Mouse (Mus musculus): Measurements from ENCODE around the gene Hist1h2af.
"Not testable (repeated sequence)": the region's sequence is repeated elsewhere in the genome, so short reads cannot be mapped to it uniquely, and the experiment has no call there.

Hist1h2af gene

GRCm38 (mm10) chr13:23555839-23556416, 22.2 kb downstream of the Hist1h2af start:
- peak in 1 of 2 experiments; percentile 48 for DNase-seq (ENCODE audit: low spot score in 2 of 2)

- no peak for DNase-seq (ENCODE audit: low spot score in 2 of 2)
These were observed 23.2 kb downstream of the Hist1h2af start for GRCm38 (mm10) chr13:23556906-23557305.

DNA sequence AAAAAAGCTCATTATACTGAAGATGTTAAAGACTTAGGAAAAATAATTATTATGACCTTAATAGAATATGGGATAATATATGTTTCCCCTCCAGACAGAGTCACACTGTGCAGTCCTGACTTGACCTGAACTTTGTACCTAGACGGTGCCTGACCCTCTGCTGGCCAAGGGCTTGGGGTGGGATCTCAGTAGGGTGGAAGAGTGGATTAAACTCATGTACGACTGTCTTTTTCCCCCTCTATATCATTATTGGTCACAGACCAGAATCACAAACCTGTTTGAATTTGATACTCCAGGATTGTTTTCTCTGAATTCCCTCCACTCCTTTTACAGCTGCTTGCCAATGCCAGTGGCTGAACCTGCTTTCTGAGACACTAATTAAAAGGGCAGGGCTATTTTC, 27.0 kb downstream of the Hist1h2af start:
- DNase-seq (ENCODE audit: low spot score in 2 of 2) = not testable (repeated sequence)

GRCm38 (mm10) chr13:23561531-23561882, 27.8 kb downstream of the Hist1h2af start:
- DNase-seq (ENCODE audit: low spot score in 2 of 2) = not testable (repeated sequence)

GRCm38 (mm10) chr13:23561883-23562659, 28.4 kb downstream of the Hist1h2af start, which contains the start of gene Hist1h3e:
TSS of gene Hist1h3e (minus strand) at chr13:23562369.
- DNase-seq (ENCODE audit: low spot score in 2 of 2) = peak; percentile 92 to 94

DNA sequence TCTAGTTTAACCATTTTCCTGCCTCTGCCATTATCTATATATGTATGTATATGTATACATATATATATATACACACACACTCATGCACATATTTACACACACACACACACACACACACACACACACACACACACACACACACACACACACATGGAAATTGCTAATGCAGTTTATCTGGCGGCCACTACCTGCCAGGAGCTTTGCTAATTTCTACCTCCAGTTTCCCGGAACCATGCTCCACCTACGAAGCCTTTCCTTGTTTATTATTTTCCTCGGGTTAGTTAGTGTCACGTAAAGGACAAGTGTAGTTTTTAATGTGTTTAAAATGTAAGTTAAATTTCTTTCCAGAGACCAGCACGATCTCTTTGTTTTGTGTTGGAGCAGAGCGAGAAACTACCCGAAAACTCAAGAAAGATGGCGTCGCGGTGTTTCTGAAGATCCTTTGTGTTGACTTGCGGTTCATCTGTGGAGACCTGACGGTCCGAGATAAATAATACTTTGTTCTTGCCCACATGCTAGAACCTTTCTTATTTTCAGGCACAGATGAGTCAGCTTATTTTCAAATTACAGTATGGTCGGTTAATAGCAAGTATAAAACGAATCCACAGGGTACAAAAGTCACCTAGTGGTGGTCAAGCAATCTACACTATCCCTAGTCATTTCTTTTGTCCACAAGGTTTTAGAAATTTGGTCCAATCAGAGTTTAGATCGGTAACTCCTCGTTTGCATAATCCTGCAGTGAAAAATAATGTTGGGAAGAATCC, 29.2 kb downstream of the Hist1h2af start:
- DNase-seq (ENCODE audit: low spot score in 2 of 2) = no peak

DNA sequence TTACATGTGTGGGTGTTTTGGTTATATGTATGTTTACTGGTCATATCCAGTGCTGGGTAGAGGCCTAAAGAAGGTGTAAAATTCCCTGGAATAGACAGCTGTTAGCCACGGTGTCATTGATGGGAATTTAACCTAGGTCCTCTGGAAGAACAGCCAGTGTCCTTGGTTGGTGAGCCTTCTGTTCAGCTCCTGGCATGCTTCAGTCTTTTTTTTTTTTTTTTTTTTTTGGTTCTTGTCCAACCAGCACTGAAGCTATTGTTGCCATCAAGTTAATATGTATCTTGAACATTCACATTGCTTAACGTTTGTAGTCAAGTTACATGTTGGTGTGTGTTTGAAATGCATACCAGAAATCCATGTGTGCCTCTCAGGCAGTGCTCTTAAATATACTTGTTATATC, 30.8 kb downstream of the Hist1h2af start:
- no peak for DNase-seq (ENCODE audit: low spot score in 2 of 2)

DNA sequence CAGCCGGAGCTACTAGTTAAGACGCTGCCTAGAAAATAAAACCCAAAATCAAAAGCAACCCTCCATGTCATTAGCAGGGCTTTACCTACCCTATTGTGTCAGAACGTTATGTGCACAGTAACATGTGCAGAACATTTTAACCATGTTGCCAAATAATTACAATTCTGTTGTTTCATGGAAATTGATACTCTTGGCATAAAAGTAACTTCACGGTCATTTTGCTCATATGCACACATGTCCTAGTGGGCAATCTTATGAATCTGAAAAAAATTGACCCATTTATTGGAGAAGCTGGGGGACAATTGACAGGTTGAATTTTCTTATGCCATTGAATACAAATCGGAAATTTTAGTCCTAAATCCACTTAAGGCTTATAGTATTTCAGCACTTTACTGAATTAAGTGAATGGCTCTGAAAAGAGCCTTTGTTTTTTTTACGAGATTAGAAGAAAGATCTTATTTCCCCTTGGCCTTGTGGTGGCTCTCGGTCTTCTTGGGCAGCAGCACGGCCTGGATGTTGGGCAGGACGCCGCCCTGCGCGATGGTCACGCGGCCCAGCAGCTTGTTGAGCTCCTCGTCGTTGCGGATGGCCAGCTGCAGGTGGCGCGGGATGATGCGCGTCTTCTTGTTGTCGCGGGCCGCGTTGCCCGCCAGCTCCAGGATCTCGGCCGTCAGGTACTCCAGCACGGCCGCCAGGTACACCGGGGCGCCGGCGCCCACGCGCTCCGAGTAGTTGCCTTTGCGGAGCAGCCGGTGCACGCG, 36.7 kb downstream of the Hist1h2af start:
- not testable (repeated sequence) for DNase-seq (ENCODE audit: low spot score in 2 of 2)

GRCm38 (mm10) chr13:23571022-23571503, 37.4 kb downstream of the Hist1h2af start, which contains the start of the genes Hist1h2ae and Hist1h2bg:
TSS of gene Hist1h2ae (minus strand) at chr13:23571220.
TSS of gene Hist1h2bg (plus strand) at chr13:23571396.
- peak in 1 of 2 experiments; percentile 60 for DNase-seq (ENCODE audit: low spot score in 2 of 2)

- DNase-seq (ENCODE audit: low spot score in 2 of 2) = not testable (repeated sequence)
These were observed 38.0 kb downstream of the Hist1h2af start for GRCm38 (mm10) chr13:23571504-23572217.

GRCm38 (mm10) chr13:23572218-23573033, 38.7 kb downstream of the Hist1h2af start:
- DNase-seq (ENCODE audit: low spot score in 2 of 2) = no peak

DNA sequence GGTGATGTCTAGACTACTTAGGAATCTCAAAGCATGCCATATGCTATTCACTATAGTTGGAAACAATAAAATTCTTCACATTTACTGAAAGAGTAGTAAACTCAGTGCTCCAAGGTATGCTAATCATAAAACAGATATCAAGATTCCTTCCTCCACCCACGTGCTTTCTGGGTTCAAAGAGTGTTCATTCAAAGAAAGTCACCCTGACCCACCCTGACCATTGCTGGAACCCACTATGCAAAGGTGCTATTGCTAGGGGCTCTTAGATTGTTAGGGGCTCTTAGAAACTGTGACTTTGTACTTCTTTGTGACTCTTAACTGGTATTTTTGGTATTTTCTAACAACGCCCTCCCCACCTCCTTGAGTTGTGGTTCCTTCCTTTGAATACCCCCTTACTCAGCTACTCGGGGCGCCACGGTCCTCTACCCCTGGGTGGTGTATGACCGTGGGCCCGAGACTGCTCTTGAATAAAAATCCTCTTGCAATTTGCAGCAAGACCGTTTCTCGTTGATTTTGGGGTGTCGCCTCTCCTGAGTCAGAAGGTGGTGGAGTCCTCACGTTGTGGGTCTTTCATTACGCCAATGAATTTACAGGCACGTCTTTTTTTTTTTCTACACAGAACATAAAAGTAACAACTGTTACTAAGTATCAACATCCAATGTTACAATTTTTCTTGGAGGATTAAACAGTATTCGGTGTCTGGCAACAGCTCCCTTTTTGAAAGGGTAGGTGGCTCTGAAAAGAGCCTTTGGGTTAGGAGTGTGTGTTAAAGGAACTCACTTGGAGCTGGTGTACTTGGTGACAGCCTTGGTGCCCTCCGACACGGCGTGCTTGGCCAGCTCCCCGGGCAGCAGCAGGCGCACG, 39.6 kb downstream of the Hist1h2af start:
- DNase-seq (ENCODE audit: low spot score in 2 of 2) = not testable (repeated sequence)

DNA sequence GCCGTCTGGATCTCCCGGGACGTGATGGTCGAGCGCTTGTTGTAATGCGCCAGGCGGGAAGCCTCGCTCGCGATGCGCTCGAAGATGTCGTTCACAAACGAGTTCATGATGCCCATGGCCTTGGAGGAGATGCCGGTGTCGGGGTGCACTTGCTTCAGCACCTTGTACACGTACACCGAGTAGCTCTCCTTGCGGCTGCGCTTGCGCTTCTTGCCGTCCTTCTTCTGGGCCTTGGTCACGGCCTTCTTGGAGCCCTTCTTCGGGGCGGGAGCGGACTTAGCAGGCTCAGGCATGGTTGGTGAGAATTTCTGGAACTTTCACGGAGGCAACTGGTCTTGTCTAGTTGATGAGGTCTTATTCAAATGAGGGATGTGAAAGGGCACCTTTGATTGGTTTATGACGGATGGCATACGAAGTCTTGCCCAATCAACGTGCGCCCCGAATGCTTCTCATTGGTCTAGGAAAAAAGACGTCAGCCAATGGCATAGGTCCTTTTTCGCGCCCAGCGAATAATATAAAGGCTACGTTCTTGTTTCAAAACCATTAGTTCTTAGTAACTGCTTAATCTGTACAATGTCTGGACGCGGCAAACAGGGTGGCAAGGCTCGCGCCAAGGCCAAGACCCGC, 40.3 kb downstream of the Hist1h2af start, which contains the start of the genes Hist1h2bf and Hist1h2ad:
Gene Hist1h2bf (minus strand): TSS at position 299 of the 627 bp plus-strand sequence.
Gene Hist1h2ad (plus strand): TSS at position 484 of the 627 bp plus-strand sequence.
- DNase-seq (ENCODE audit: low spot score in 2 of 2) = peak; percentile 86

DNA sequence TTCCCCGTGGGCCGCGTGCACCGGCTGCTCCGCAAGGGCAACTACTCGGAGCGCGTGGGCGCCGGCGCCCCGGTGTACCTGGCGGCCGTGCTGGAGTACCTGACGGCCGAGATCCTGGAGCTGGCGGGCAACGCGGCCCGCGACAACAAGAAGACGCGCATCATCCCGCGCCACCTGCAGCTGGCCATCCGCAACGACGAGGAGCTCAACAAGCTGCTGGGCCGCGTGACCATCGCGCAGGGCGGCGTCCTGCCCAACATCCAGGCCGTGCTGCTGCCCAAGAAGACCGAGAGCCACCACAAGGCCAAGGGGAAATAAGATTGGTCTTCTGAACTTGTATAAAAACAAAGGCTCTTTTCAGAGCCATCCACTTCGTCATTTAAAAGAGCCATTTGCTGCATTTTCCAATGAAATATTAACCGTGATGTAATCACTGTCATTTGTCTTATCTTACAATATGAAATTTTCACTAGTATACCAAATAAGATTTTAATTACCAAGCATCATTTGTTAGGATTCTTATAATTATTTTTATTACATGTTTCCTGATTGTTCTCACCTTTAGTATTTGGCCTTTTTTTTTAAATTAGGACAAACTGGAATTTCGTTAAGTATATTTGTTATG, 41.0 kb downstream of the Hist1h2af start:
- not testable (repeated sequence) for DNase-seq (ENCODE audit: low spot score in 2 of 2)

DNA sequence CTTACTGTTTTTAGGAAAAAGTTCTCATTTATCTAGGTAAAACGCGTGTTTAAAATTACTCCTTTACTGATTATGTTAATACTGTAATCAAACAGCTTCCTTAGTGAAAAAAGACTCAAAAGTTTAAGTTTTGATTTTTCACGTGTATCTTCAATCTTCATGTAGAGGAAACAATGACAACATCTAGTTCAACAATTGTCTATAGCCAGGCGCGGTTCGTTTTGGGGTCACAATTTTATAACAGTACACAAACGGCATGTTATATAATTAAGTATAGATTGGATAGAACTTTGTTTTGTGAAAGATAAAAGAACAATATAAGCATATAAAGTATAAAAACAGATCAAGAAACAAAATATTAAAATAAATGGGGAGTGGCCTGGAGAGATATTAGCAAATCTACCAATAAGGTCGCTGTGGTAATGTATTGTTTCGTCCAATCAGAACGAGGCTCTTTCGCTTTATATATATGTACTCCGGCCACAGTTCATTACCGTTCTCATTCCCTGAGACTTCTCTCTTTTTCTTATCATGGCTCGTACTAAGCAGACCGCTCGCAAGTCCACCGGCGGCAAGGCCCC, 41.7 kb downstream of the Hist1h2af start, which contains the start of gene Hist1h3d:
Gene Hist1h3d (plus strand): TSS at position 493 of the 581 bp plus-strand sequence.
- DNase-seq (ENCODE audit: low spot score in 2 of 2) = peak in 1 of 2 experiments; percentile 33

- not testable (repeated sequence) for DNase-seq (ENCODE audit: low spot score in 2 of 2)
These were observed 42.2 kb downstream of the Hist1h2af start for GRCm38 (mm10) chr13:23575864-23576313.

- no peak for DNase-seq (ENCODE audit: low spot score in 2 of 2)
These were observed 42.7 kb downstream of the Hist1h2af start for GRCm38 (mm10) chr13:23576351-23576881.
